Mouse (Mus musculus) intestine, embryonic 16.5 days (tissue): ENCODE results near the gene Sirt1. TPM values are rescaled to one million over a fixed set of nuclear protein-coding genes. Genes with fewer than 3 reads are reported as not detected.
"Not testable (repeated sequence)": the region's sequence is repeated elsewhere in the genome, so short reads cannot be mapped to it uniquely, and the experiment has no call there.

Experiments used
- ATAC-seq: fragments of 200-750 bp; cut with Nextera tagmentation; 2 replicates; pipeline ENCODE4 v1.8.0; 2017; ENCODE audit warnings: moderate TSS enrichment, moderate library complexity
- H3K27ac ChIP-seq: fragments of 300-500 bp; sonication (generic); 2 replicates; pipeline ENCODE4 v1.5.1; 2014; ENCODE audit warnings: mild to moderate bottlenecking, low read length
- H3K27me3 ChIP-seq: fragments of 300-500 bp; sonication (generic); replicated peaks from 2 replicates; pipeline ENCODE4 v1.6.1; 2014; ENCODE audit warnings: low read length, control low read depth, mixed read lengths; ENCODE audit not compliant: control insufficient read depth, insufficient read depth
- H3K36me3 ChIP-seq: fragments of 300-500 bp; sonication (generic); 2 replicates; pipeline ENCODE4 v1.6.1; 2014; ENCODE audit warnings: low read length, control low read depth; ENCODE audit not compliant: control insufficient read depth, insufficient read depth
- H3K4me1 ChIP-seq: fragments of 300-500 bp; sonication (generic); 2 replicates; pipeline ENCODE4 v1.6.1; 2014; ENCODE audit warnings: low read length, control low read depth, mixed read lengths; ENCODE audit not compliant: control insufficient read depth, insufficient read depth
- H3K4me2 ChIP-seq: fragments of 300-500 bp; sonication (generic); 2 replicates; pipeline ENCODE4 v1.6.1; 2014; ENCODE audit warnings: low read depth, low read length, control low read depth
- H3K4me3 ChIP-seq: fragments of 300-500 bp; sonication (generic); 2 replicates; pipeline ENCODE4 v1.5.1; 2014; ENCODE audit warnings: mild to moderate bottlenecking, low read length
- H3K9ac ChIP-seq: fragments of 300-500 bp; sonication (generic); 2 replicates; pipeline ENCODE4 v1.6.1; 2014; ENCODE audit warnings: low read depth, low read length
- H3K9me3 ChIP-seq: fragments of 300-500 bp; sonication (generic); 2 replicates; pipeline ENCODE4 v1.6.1; 2016; ENCODE audit warnings: low read length, control low read depth; ENCODE audit not compliant: control insufficient read depth
- WGBS: fragments of 180-500 bp; shearing (Covaris S2); extraction: QIAGEN DNeasy Blood & Tissue Kit; methylation state at CpG from one replicate; pipeline ENCODE4 v1.1.7; 2014; 5-methylcytosine and 5-hydroxymethylcytosine counted together
- polyA plus RNA-seq: library from polyadenylated mRNA; unstranded; fragments of >200 nt; fragmentation: Nextera tagmentation; extraction: Ambion mirVana; gene quantifications from 2 replicates; pipeline ENCODE4 v1.2.1, GENCODE M21; 2015

The Sirt1 gene
- polyA plus RNA-seq, 1 experiment from 2014 or later, result 3.3 TPM

DNA sequence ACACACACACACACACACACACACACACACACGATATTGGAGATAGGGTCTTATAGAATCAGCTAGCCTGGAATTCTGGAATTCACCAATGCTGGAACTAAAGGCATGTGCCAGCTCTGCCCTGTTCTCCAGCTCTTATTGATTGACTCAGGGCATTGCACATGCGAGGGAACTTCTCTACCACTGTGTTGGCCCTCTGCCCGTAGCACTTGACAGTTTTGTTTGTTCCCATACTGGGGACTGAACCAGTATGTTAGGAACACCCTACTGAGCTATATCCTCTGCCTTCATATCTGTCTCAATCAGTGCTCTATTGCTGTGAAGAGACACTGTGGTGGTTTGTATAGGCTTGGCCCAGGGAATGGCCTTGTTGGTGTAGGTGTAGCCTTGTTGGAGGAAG lies 13.5 kb downstream of the Sirt1 start:
- no peaks in the 10 kb centered on the region for H3K27me3 ChIP-seq
- no peaks in the 10 kb centered on the region for H3K9me3 ChIP-seq
- H3K4me2 ChIP-seq, result no peak overlapping the region
- H3K9ac ChIP-seq, result no peak overlapping the region
- H3K36me3 ChIP-seq, result no peaks in the 10 kb centered on the region
- H3K4me1 ChIP-seq, result no peaks in the 10 kb centered on the region
- no peak for ATAC-seq
- no peak overlapping the region for H3K27ac ChIP-seq
- H3K4me3 ChIP-seq, result no peak overlapping the region
- 83% methylated on average over 3 of the region's 3 CpGs for WGBS

DNA sequence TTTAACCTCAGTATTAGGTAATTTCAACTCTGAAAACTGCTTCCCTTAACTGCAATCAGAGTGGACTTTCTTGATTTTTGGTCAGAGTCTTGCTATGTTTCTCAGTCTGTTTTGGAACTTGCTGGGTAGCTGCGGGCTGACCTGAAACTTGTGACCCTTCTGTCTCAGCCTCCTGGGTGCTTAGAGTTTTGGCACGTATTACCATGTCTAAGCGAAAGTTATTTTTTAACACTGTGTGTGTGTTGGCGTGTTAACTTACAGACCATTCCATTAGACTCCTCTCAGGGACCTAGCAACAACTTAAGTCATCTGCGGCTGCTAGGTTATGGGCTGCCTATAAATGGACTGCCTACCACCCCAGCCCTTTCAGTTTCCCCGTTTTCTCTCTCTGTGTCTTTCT lies 14.1 kb downstream of the Sirt1 start:
- ATAC-seq, result no peak
- H3K36me3 ChIP-seq, result no peaks in the 10 kb centered on the region
- H3K4me1 ChIP-seq, result no peaks in the 10 kb centered on the region
- no peak overlapping the region for H3K27ac ChIP-seq
- no peak overlapping the region for H3K4me2 ChIP-seq
- no peak overlapping the region for H3K4me3 ChIP-seq
- no peaks in the 10 kb centered on the region for H3K9me3 ChIP-seq
- H3K9ac ChIP-seq, result no peak overlapping the region
- 76% methylated on average over 6 of the region's 6 CpGs for WGBS
- no peaks in the 10 kb centered on the region for H3K27me3 ChIP-seq

DNA sequence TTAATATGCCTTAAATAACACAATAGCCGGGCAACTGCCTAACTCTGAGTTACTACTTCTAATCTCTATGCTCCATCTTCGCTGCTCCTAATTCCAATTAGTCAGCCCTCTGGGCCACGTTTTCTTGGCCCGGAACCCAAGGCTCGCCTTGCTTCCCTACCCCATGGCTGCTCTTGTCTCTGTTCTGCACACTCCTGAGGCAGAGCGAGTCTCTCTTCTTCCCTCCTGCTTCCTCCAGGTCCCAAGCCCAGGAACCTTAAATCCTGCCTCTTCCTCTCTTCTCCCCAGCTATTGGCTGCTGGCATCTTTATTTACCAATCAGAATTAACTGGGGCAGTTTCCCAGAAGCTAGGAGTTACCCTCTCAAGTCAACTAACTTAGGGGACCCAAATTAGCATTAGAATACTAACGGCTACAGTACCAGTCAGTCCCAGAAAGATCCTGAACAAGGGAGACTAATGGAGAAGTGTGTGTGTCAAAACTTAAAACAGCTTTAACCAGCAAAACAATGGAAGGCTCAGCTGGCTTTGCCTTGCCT lies 15.5 kb downstream of the Sirt1 start:
- Histone ChIP-seq H3K36me3 (no peaks in the 10 kb centered on the region), H3K27ac (no peak overlapping the region), H3K9me3 (no peaks in the 10 kb centered on the region), H3K4me1 (no peaks in the 10 kb centered on the region), H3K4me2 (no peak overlapping the region), H3K27me3 (no peaks in the 10 kb centered on the region), H3K9ac (no peak overlapping the region), H3K4me3 (no peak overlapping the region)
- WGBS, result 57% methylated on average over 7 of the region's 7 CpGs
- ATAC-seq, result no peak

DNA sequence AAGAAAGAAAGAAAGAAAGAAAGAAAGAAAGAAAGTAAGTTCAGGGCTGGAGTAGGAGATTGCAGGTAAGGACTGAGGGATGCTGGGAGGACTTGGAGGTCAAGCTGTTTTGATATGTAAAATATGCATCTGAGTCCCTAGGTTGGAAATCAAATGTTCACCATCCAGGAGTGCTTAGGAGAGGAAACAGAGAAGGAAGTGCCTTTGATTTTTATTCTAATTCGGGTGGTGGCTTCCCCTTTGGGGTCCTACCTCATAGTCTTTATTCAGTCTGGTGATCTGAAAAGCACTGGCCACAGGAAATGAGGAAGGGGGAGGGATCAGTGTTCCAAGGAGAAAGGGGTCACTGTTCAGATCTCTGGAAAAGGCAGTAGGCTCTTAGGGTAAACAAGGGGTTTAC lies 21.0 kb downstream of the Sirt1 start:
- 68% methylated on average over 1 of the region's 1 CpGs for WGBS
- Histone ChIP-seq H3K27ac (no peak overlapping the region), H3K4me3 (no peak overlapping the region), H3K36me3 (no peaks in the 10 kb centered on the region), H3K27me3 (no peaks in the 10 kb centered on the region), H3K9ac (no peak overlapping the region), H3K9me3 (no peaks in the 10 kb centered on the region), H3K4me1 (no peaks in the 10 kb centered on the region), H3K4me2 (no peak overlapping the region)
- ATAC-seq, result no peak

DNA sequence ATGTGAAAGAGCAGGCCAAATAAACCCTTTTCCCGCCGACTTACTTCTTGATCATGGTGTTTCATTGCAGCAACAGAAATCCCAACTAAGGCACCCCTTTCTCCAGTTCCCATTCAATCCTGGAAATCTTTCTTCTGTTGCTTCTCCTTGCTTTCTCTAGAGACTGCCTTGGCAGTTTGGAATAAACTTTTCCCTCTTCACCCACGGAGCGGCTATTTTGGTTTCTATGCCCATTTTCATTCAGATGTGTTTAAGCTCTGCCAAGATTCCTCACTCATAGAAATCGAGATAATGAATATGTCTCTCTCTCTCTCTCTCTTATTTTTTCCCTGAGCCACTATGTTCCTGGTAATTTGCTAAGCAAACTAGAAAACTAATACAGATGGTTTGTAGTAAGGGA lies 29.4 kb downstream of the Sirt1 start:
- no peak overlapping the region for H3K27ac ChIP-seq
- no peaks in the 10 kb centered on the region for H3K4me1 ChIP-seq
- H3K36me3 ChIP-seq, result no peaks in the 10 kb centered on the region
- H3K9me3 ChIP-seq, result no peaks in the 10 kb centered on the region; the same call in 1 of the 2 replicates
- WGBS, result 82% methylated on average over 5 of the region's 5 CpGs
- no peak overlapping the region for H3K4me3 ChIP-seq
- ATAC-seq, result no peak
- no peaks in the 10 kb centered on the region for H3K27me3 ChIP-seq
- H3K9ac ChIP-seq, result no peak overlapping the region
- H3K4me2 ChIP-seq, result no peak overlapping the region

DNA sequence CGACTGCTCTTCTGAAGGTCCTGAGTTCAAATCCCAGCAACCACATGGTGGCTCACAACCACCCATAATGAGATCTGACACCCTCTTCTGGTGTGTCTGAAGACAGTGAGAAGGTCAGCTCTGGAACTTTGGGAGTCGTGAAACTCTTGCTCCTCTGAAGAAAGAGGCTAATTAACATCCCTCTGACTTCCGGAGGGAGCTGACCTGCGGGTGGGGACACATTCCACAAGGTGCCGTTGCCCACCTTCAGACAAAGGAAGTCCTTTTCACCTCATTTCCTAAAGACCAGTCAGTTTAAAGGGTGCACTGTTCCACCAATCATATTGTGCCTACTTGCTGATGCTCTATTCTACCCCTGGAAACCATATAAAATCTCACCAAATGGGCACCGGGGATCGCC lies 30.4 kb downstream of the Sirt1 start:
- H3K4me1 ChIP-seq, H3K4me2 ChIP-seq, H3K27me3 ChIP-seq, H3K36me3 ChIP-seq, H3K4me3 ChIP-seq, ATAC-seq, H3K27ac ChIP-seq, H3K9ac ChIP-seq, H3K9me3 ChIP-seq: not testable (repeated sequence)
- 83% methylated on average over 7 of the region's 7 CpGs for WGBS

DNA sequence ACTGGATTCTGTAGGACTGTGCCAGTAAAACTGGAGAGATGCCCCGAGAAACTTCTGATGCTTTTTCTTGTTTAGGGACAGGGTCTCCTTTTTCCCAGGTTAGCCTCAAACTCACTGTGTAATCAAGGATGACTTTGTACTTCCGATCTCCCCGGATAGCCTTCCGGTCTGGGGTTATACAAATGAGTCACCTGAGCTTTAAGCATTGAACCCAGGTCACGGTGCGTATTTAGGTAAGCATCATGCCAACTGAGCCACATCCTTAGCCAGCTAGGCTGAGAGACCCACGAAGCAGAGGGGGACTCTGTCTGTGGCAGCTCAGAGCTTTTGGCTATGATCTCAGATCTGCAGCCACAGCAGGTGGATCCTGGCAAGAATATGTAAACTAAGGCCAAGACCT lies 30.8 kb downstream of the Sirt1 start:
- H3K9ac ChIP-seq, result no peak overlapping the region
- no peak for ATAC-seq
- H3K4me3 ChIP-seq, result no peak overlapping the region
- H3K4me1 ChIP-seq, result no peaks in the 10 kb centered on the region
- H3K27me3 ChIP-seq, result no peaks in the 10 kb centered on the region
- no peak overlapping the region for H3K4me2 ChIP-seq
- H3K36me3 ChIP-seq, result no peaks in the 10 kb centered on the region
- H3K27ac ChIP-seq, result no peak overlapping the region
- no peaks in the 10 kb centered on the region; the same call in 1 of the 2 replicates for H3K9me3 ChIP-seq
- 90% methylated on average over 7 of the region's 7 CpGs for WGBS

DNA sequence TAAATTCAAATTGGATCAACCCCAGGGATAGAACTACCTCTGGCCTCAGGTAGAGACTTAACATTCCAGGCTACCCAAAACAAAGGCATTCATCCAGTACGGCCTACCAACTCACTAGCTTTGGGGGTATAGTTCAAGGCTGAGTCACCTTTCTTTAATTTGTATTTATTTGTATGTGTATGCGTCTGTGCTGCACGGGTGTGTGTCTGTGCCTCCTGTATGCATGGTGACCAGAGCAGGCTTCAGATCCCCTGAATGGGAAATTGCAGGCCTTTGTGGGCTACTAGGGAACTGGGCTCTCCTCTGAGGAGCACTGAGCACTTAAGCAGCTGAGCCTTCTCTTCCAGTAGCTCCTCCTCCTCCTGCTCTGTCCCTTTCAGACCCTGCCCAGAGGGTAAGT lies 33.2 kb downstream of the Sirt1 start:
- H3K36me3 ChIP-seq, result no peaks in the 10 kb centered on the region
- no peak overlapping the region for H3K9ac ChIP-seq
- H3K4me1 ChIP-seq, result no peaks in the 10 kb centered on the region
- H3K27ac ChIP-seq, result no peak overlapping the region
- ATAC-seq, result no peak
- H3K9me3 ChIP-seq, result peaks cover 4% of the 10 kb centered on the region; the same call in 1 of the 2 replicates
- no peaks in the 10 kb centered on the region for H3K27me3 ChIP-seq
- 69% methylated on average over 3 of the region's 3 CpGs for WGBS
- no peak overlapping the region for H3K4me2 ChIP-seq
- H3K4me3 ChIP-seq, result no peak overlapping the region

DNA sequence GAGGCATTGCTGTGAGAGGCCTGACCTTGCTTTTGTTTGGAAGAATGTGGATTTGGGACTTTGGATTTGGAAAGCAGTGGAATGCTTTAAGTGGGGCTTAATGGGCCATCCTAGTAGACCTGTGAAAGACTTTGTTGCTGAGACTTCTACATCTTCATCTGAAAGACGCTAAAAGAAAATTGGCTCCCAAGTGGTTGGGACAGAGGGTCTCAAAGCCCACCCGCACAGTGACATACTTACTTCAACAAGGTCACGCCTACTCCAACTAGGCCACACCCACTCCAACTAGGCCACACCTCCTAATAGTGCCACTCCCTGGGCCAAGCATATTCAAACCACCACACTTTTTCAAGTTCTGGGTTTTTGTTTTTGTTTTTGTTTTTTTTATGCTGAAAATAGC lies 36.8 kb downstream of the Sirt1 start:
- 0 out of 2 replicates have a peak, but pooled peaks cover 4% of the 10 kb centered on the region for H3K9me3 ChIP-seq
- no peaks in the 10 kb centered on the region for H3K4me1 ChIP-seq
- 93% methylated on average over 3 of the region's 3 CpGs for WGBS
- H3K4me2 ChIP-seq, result no peak overlapping the region
- no peak for ATAC-seq
- H3K27ac ChIP-seq, result no peak overlapping the region
- H3K9ac ChIP-seq, result no peak overlapping the region
- no peak overlapping the region for H3K4me3 ChIP-seq
- H3K36me3 ChIP-seq, result no peaks in the 10 kb centered on the region
- no peaks in the 10 kb centered on the region for H3K27me3 ChIP-seq

DNA sequence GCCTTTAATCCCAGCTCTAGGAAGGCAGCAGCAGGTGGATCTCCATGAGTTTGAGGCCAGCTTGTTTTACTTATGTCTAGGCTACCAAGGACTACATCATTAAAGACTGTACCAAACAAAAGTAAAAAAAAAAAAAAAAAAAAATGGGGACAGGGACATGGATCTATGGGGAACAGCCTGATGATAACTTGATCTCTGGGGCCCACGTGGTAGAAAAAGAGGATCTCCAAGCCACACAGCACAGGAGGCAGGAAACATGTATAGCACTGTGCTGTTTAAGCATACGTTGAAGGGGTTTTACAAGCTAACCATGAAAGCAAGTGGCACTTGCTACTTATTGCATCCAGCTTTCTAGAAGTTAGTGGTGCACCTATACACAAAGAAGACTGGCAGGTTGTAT lies 40.2 kb downstream of the Sirt1 start:
- Histone ChIP-seq H3K9me3 (0 out of 2 replicates have a peak, but pooled peaks cover 4% of the 10 kb centered on the region), H3K4me3 (no peak overlapping the region), H3K27ac (no peak overlapping the region), H3K9ac (no peak overlapping the region), H3K4me1 (peaks cover 9% of the 10 kb centered on the region; the same call in 1 of the 2 replicates), H3K4me2 (no peak overlapping the region), H3K36me3 (no peaks in the 10 kb centered on the region), H3K27me3 (no peaks in the 10 kb centered on the region)
- WGBS, result 86% methylated on average over 2 of the region's 2 CpGs
- no peak for ATAC-seq
